Mouse (Mus musculus) gastrocnemius, postnatal 36 days (tissue): ENCODE measurements at regions not wholly inside any gene's neighbourhood (a gene's known extent, or its start where the extent isn't known, plus 50 kb on each side); places are given as distances from the start of the nearest gene placed in this dataset.

Experiments used
- DNase-seq, 2 experiments: peaks; one replicate each; pipeline ENCODE4 v3.0.0; 2022
- intact Hi-C: fragments of 180-260 bp; cut with DNase I; formaldehyde crosslinking; loops from one replicate; pipeline ENCODE4 v1.15.1; 2025

DNA sequence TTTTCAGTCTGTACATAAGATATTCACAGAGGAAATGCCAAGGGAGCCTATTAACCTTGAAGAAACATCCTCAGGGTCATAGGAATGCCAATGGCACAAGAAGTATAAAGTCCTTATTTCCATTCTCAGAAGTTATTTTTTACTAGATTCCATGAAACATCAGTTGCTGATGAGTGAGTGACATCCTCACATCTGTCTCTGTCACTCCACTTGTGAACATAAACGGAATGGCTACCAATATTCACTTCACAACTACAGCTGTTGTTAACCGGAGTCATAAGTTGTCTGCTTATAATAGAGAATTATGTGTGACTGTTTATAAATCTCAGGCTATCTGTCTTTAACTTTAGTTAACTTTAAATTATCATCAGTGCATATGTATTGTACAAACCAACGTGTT, 278.0 kb upstream of the Mctp2 start:
- intact Hi-C loops: no loop called here
- no peak for DNase-seq

DNA sequence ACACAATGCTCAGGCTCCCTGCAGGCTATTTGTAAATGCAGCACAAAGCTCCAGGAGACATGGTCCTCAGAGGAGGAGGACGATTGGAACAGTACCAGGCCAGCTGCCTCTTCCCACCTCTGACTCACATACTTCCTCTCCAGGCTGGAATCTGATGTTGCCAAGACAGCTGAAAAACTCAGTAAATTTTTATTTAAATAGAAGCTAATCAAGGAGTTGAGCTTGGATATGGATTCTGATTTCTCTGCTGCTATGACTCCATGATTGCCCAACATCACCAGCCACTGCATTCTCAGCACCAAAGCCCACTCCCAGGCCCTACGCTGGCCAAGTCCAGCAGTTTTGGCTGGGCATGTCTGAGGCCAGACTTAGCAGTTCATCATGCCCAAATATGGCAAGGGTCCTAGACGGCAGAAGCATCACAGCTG, 282.8 kb upstream of the Mctp2 start:
- DNase-seq: peak; percentile 17 to 34
- intact Hi-C loops: no loop called here

DNA sequence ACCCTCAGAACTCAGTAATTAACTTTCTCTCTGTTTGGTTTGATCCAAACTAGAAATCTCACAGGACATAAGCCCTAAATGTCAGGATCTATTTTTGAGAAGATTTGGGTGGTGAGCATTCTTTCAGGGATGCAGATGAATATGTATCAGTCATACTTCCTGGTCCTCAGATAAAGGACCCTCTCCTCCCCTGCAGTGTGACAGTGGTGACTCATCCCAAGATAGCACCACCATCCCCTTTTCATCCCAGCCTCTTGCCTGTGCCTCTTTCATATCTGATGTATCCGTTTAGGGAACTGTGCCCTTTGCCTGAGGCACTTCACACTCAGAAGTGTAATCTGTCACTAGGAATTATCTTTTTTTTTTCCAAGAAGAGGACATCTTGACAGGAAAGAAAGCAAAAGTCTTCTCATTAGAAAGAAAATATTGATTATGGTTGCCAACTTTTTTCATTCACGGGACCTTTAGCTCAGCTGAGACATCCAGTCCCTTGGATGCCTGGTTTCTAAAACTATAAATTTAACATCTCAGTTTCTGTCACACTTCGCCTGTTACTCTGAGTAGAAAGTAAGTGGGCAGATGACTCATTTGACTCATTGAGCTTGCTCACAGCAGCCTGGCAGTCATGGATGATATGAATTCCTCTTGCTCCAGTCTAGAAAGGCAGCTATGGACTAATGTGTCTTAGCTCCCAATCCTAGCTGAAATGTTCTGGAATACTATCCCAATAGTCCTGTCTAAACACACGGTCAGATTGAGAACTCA, 284.1 kb upstream of the Mctp2 start:
- intact Hi-C loops: no loop called here
- no peak for DNase-seq

DNA sequence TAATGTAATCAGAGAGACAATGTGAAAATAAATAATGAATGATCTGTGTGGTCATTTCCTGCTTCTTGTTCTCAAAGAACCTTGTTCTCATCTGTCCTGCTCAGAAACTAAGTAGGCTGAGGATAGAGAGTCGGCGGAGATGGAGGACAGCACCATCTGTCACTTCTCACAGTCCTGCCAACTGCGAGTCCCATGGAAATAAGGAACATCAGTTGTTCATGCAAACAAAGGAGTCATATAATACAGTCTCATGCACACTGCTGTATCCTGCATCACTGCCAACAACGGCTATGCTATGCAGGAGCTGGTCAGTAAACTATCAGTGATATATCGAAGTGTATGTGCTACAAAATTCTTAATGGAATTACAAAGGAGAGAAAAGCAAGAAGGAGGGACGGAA, 285.7 kb upstream of the Mctp2 start:
- intact Hi-C loops: no loop called here
- DNase-seq: no peak

DNA sequence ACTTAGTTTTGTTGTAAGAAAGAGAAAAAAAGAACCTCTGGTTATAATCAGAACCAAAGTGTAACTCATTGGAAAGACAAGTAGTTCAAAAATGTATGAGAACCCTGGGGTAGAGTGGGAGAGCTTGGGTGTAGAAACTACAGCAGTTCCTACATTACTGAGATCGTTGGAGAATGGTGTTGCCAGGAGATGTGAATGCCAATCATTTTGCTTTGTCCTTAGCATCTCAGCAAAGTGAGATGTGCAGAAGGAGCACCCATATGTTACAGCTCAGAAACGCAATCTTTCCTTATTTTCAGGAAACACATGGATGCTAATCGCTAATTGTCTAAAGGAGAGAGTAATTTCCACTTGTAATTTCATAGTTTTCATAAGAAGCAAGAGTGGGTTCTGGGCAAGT, 286.2 kb upstream of the Mctp2 start:
- intact Hi-C loops: no loop called here

DNA sequence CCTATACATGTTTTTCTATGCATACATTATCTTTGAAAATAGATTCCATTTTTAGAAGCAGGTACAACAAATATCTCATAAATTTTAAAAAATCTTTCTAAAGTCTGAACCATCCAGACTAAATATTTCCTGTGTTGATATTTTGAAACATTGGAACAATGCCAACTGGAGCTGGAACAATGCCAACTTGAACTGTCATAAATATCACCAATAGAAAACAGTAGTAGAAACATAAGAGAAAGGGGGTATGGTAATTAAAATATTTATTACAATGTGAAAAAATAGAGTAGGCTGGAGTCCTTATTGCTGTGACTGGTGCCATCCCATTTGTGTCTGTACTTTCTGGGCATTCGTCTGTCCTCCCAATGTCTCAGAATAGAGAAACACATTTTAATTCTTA, 286.9 kb upstream of the Mctp2 start:
- DNase-seq: no peak
- intact Hi-C loops: no loop called here

More for the DNA sequence above, 286.2 kb upstream of the Mctp2 start:
- no peak for DNase-seq

DNA sequence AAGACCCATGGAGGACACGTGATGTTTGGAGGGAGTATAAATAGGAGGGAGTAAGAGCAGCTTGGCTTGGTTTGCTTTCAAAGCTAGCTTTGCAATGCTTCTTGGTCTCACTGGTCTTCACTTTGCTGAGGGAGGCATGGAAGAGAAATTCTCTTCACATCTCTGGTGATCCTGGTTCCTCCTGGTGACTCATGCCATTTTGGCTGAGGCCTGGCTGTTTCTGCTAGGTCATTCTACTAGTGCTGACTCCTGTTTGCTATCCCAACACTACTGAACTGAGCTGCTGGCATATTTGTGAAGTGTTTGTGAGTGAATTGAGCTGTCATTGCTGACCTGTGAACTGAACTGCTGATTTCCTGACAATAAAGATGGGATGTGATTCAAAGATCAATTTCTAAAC, 288.3 kb upstream of the Mctp2 start:
- no peak for DNase-seq
- intact Hi-C loops: no loop called here

DNA sequence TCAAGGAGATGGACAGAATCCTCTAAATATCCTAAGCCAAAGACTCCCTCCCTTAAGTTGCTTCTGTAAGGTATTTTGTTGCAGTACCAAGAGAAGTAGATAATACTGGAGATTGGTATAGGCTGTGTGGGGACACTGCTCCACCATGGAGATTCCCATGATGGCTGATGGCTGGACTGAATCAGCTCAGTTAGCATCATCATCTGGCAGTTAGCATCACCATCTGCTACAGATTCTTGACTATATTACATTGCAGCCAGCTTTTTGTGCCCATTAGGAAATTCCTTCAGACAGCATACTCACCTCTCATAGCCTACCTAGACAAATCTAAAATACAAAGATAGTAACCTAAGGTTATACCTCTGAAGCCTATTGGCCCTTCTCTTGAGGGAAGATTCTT, 290.6 kb upstream of the Mctp2 start:
- no peak for DNase-seq
- intact Hi-C loops: no loop called here

DNA sequence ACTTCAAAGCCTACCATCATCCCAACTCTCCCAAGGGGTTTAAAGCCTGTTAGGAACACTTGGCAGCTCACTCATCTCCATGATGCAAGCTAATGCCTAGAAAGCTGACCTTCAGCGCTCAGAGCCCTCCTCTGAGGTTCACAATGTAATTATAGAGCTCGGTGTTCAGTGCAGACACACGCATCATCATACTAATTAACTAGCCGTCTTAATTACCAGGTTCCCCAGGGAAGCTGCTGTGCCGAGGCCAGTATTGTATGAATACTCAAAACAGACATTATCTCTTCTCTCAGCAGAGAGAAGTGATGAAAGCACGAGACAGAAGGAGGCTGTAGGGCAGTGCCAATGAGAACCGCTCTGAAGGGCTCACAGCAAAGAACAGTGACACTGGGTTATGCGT, 295.5 kb upstream of the Mctp2 start:
- intact Hi-C loops: no loop called here
- DNase-seq: no peak

DNA sequence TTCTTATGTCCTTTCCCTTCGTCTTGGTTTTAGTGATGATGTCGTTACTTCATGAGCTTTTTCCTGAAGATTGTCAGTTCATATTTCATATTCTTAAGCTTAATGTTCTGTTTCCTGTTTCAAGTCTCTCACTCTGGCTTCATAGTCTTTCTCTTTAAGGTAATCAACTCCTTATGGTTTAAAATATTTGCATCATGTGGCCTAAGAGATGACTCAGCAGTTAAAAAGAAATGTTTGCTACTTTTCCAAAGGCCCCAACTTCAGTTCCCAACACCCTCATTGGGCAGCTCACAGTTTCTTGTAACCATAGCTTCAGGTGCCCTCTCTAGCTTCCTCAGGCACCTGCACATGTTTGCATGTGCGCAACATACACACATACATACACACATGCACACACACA, 303.4 kb upstream of the Mctp2 start:
- DNase-seq: no peak
- intact Hi-C loops: no loop called here

DNA sequence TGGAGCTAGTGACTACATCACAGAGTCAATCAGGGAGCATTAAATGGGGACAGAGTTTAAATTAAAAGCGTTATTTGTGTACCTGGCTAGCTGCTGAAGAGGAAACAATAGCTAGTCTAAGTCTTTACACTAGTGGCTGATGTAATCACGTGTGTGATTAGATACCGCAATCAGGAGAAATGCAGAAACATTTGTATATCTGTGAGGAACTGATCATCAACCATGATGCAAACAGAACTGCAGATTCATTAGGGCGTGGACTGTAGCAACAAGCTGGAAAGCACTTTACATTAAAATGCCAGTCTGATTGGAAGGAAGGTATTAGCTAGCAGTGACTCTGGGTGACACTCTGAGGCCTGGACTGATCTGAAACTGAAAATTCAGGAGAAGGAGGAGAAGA, 308.8 kb upstream of the Mctp2 start:
- DNase-seq: no peak
- intact Hi-C loops: no loop called here

DNA sequence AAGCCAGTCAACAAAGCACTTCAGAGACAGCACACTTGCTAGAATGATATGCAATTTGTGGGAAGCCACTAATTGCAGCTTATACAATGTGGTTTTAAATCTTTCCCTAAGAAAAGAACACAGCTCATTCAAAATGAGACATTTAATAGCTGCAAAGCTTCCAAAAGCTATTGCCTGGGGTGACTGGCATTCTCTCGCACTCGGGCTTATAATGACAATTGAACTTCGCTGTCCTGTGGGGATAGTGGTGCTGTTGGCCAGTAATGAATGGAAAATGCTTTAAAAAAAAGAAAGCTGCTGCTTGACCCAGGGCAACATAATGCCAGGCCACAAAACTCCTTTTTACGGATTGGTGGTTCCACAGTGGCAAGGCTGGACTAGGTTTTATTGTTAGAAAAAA, 321.0 kb upstream of the Mctp2 start:
- DNase-seq: no peak
- intact Hi-C loops: no loop called here

DNA sequence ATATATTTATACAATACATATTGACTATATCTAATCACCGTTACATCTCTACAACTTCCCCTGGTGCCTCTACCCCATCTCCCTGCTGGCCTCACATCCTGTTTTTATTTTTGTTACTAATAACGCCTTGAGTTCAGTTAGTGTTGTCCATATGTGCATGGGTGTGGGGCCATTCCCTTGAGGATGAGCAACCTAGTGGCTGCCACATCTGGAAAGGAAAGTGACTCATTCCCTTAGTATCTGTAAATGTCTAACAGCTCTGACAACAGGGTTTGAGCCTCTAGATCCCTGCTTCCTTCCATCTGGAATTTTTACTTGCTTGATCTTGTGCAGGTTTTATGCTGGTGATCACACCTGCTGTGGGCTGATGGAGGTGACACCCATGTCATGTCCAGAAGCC, 333.2 kb upstream of the Mctp2 start:
- intact Hi-C loops: no loop called here
- no peak for DNase-seq

DNA sequence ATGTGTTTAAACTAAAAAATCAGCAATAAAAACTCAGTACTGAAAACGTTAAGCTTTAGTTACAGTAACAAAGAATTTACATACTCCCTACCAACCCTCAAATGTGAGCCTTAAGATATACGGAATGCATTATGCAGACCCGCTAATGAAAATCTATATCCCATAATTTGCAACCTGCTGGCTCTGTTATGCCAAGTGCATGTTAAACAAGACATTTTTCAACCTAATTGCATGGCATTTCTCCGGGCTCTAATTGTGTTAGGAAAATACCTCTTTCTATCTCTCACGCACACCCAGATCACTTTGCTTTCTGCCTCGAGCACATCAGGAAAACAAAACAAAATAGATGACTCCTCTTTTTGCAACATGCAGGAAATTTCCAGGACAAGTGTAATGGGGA, 368.6 kb upstream of the Mctp2 start:
- no peak for DNase-seq
- intact Hi-C loops: no loop called here

DNA sequence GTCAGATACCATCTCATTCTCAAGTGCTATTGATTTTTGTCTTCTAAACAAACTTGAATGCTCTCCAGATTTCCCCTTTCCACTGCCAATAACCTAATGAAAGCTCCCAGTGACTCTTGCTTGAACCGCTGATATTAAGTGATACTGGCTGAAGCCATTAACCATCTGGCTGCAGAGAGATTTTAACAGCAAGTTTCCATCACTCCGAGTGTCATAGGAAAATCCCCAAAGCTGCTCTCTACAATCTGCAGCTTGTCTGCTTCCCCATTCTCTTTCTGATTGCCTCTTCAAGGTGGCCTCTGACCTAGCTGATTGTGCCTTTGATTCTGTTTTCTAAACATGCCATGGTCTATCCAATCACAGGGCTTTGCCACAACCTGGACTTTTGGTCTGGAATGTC, 379.4 kb upstream of the Mctp2 start:
- intact Hi-C loops: no loop called here
- DNase-seq: no peak

DNA sequence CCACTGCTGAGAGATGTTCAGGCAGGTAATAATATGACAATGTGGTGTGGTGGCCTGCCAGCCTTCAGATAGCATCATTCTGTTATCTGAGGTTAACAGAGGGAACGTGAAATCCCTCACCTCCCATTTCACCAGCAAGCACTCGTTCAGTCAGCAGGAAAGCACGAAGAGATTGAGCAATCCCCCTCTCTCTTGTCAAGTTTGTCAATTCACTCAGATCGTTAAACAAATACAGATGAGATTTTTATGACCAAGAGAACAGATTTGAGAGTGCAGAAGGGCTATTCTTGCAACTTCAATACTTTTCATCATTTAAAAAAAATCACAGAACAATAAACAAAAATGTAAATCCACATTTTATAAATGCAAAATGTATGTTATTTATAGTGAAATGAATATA, 380.9 kb upstream of the Mctp2 start:
- no peak for DNase-seq
- intact Hi-C loops: no loop called here

DNA sequence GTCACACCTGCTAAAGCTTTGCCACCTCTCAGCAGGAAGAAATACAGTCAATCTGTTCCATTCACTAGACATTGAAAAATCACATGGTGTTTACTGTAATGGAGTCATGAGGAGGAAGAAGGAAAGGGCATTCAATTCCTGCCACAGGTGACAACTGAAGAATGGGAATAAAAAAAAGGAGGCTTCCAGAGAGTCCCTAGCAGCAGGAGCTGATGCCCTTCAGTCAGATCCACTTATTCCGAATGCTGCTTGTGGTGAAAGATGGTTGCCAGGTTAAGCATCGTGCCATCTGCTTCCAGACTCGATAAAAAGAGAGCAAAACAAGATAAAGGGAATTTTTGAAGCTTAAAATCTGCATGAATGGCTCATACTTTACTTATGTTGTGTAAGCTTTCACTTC, 385.0 kb upstream of the Mctp2 start:
- DNase-seq: no peak
- intact Hi-C loops: no loop called here

DNA sequence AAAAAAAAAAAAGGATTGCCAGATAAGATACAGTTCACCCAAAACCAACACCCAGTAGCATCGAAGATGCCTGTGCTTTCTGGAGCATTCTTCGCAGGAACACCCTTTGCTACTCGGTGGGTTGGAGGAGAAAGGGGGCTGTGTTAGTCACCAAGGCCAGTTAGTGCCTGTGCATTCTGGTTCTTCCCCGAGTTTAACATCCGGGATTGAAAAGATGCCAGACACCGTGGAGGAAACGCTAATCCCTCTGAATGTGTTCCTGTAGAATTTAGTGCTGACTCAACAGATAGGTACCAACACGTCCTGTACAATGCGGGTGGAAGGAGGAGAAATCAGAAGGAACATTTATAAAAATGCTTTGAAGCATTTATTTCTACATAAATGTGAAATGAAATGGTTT, 385.5 kb upstream of the Mctp2 start:
- DNase-seq: no peak
- intact Hi-C loops: no loop called here

DNA sequence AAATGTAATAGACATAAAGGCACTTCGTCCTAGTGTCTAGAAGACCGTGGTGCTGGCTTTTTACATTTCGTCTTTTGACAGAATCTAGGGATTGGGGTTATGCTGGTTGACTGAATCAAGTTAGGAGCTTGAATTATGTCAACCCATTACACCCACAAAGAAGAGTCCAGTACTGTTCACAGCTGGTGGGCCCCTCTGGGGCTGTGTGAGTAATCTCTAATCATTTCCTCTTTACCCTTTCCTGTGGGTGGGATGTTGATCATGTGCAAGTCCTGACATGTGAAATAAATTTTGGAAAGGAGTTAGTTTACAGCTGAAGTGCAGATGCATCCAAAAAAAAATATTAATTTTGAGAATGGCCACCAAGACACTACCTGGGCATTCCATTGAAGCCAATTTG, 390.3 kb upstream of the Mctp2 start:
- intact Hi-C loops: no loop called here
- DNase-seq: no peak

DNA sequence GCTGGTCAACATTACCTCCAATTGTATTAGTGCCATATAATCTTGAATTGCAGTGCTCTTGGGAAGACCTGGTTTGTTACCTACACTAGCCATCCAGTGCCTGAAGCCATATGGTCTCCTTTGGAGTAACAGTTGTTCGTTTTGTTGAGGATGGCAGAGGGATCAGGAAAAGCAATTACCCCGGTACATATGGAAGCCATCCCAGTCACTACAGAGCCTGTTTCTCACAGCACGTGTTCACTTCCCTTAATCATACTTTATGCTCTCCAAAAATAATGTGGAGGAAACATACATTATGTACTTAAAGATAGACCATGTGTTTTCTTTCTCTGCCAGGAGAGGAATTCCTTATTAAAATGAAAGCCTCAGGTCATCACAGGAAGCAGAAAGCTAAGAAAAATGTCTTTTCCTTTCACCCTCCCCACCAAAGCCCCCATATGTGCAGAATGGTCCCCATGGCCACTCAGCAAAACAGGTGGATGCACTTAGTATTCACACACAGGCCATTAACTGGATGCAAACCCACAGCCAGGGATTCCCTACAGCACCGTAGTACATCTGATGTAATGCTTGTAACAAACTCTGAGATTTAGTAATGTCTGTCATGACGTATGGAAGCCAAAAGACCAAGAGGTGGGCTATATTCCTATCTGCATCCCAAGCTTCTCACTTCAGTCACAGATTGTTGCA, 397.4 kb upstream of the Mctp2 start:
- no peak for DNase-seq
- intact Hi-C loops: no loop called here

DNA sequence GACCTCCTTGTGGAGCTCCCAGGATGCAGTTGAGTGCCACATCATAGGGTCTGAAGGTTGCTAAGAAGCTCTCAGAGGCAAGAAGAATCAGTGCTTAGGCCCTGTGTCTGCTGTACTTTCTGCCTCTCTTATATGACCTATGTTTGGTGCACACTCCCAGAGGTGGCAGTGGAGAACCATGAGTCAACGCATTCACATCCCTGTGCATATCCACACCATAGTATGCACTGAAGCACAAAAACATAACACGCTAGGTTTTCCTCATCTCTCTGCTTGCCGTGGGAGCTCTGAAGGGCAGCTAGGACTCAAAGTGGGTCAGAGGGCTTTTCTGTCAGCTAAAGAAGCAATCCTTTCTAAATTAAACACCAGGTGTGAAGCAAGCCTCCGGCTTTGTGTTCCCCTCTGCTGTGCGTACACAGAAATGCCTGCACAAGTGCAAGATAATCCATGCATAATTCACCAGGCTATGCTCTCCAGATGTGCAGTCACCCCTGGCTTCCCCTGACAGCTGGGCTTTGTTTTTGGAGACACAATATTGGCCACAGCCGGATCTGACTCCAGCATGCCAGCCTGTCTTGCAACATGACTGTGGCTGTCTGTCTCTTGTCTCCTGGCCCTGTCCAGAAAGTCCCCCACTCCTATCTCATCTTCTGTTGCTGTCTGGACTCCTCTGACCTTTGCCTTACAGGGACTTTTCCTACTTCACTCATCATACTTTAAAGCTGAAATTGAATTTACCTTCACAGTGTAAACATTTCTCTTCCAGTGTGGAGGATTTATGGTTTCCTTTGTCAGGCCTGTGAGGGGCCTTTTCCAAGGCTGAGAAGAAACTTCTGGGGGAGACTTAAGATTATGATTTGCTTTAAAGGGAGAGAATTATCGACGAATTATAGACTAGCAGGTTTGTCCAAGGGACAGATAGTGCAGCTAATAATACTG, 405.1 kb upstream of the Mctp2 start:
- no peak for DNase-seq
- intact Hi-C loops: no loop called here
